Mouse (Mus musculus) frontal cortex, postnatal 14 days (tissue): ENCODE measurements at regions not wholly inside any gene's neighbourhood (a gene's known extent, or its start where the extent isn't known, plus 50 kb on each side); places are given as distances from the start of the nearest gene placed in this dataset.
"Not testable (repeated sequence)": the region's sequence is repeated elsewhere in the genome, so short reads cannot be mapped to it uniquely, and the experiment has no call there.

Experiments used
- DNase-seq, 2 experiments: peaks; one replicate each; pipeline ENCODE4 v3.0.0; 2022; ENCODE audit warnings: low spot score in 2 of 2

- no peak for DNase-seq
Measured at GRCm38 (mm10) chr3:50643068-50643467, 199.7 kb upstream of the Slc7a11 start.

GRCm38 (mm10) chr3:50639907-50640323 lies 196.5 kb upstream of the Slc7a11 start:
- no peak for DNase-seq

GRCm38 (mm10) chr3:50634457-50635075 lies 191.2 kb upstream of the Slc7a11 start:
- no peak for DNase-seq

GRCm38 (mm10) chr3:50631286-50631685 lies 187.9 kb upstream of the Slc7a11 start:
- no peak for DNase-seq

- no peak for DNase-seq
Measured at GRCm38 (mm10) chr3:50628092-50628696, 184.8 kb upstream of the Slc7a11 start.

- not testable (repeated sequence) for DNase-seq
Measured at GRCm38 (mm10) chr3:50621176-50621575, 177.8 kb upstream of the Slc7a11 start.

- no peak for DNase-seq
Measured at GRCm38 (mm10) chr3:50619061-50619460, 175.6 kb upstream of the Slc7a11 start.

GRCm38 (mm10) chr3:50615384-50616285 lies 172.2 kb upstream of the Slc7a11 start:
- DNase-seq, result no peak

GRCm38 (mm10) chr3:50613011-50613410 lies 169.6 kb upstream of the Slc7a11 start:
- DNase-seq, result no peak

GRCm38 (mm10) chr3:50609341-50610012 lies 166.1 kb upstream of the Slc7a11 start:
- no peak for DNase-seq

- no peak for DNase-seq
Measured at GRCm38 (mm10) chr3:50607736-50608135, 164.3 kb upstream of the Slc7a11 start.

- no peak for DNase-seq
Measured at GRCm38 (mm10) chr3:50606986-50607385, 163.6 kb upstream of the Slc7a11 start.

- no peak for DNase-seq
Measured at GRCm38 (mm10) chr3:50605750-50606149, 162.3 kb upstream of the Slc7a11 start.

GRCm38 (mm10) chr3:50603182-50603581 lies 159.8 kb upstream of the Slc7a11 start:
- no peak for DNase-seq

GRCm38 (mm10) chr3:50595732-50596131 lies 152.3 kb upstream of the Slc7a11 start:
- no peak for DNase-seq

- no peak for DNase-seq
Measured at GRCm38 (mm10) chr3:50584323-50584722, 140.9 kb upstream of the Slc7a11 start.

- DNase-seq, result no peak
Measured at GRCm38 (mm10) chr3:50583475-50583874, 140.1 kb upstream of the Slc7a11 start.

GRCm38 (mm10) chr3:50574388-50574787 lies 131.0 kb upstream of the Slc7a11 start:
- no peak for DNase-seq

GRCm38 (mm10) chr3:50570027-50570426 lies 126.6 kb upstream of the Slc7a11 start:
- no peak for DNase-seq

GRCm38 (mm10) chr3:50569565-50569964 lies 126.2 kb upstream of the Slc7a11 start:
- DNase-seq, result peak; percentile 4 to 11

GRCm38 (mm10) chr3:50554150-50554549 lies 110.7 kb upstream of the Slc7a11 start:
- DNase-seq, result no peak

- DNase-seq, result no peak
Measured at GRCm38 (mm10) chr3:50548568-50548967, 105.2 kb upstream of the Slc7a11 start.
